Mouse (Mus musculus): ENCODE data around the gene Mpst.

GRCm38 (mm10) chr15:78449131-78449530 lies 42.9 kb downstream of the Mpst start:
- TF ChIP-seq CTCF (conservative IDR thresholded peaks at IDR 0.05; ENCODE audit: low read length): no peak
- TF ChIP-seq NANOG (IDR thresholded peaks at IDR 0.05; ENCODE audit: borderline replicate concordance, low read length): no peak

All from E14TG2a.4 (cell line).